Mouse (Mus musculus) bone marrow, adult 2 months (tissue): ENCODE results near the gene Kcng4.

ENCODE experiments used
- CTCF ChIP-seq: fragments of 200-500 bp; IDR thresholded peaks from 2 replicates; pipeline ENCODE4 v1.5.1; 2011; ENCODE audit warnings: low read length, control low read depth; ENCODE audit not compliant: control insufficient read depth, insufficient read depth
- POLR2A ChIP-seq: fragments of 200-500 bp; IDR thresholded peaks from 2 replicates; pipeline ENCODE4 v1.6.1; 2011; ENCODE audit warnings: low read depth, mild to moderate bottlenecking, control low read depth, low read length, borderline replicate concordance; ENCODE audit not compliant: control insufficient read depth

GRCm38 (mm10) chr8:119638261-119638660 is 2.8 kb upstream of the Kcng4 start:
- no peak for TF ChIP-seq CTCF
- TF ChIP-seq POLR2A: no peak
